Comparison of ENCODE assay signal across 8 mouse cellular contexts in genomic region chr16:37788367-37789014, GRCm38 (mm10). TPM values are rescaled to one million over a fixed set of nuclear protein-coding genes. Genes with fewer than 3 reads are reported as not detected.
DNase-seq lines count a peak whose midpoint lies in the region; ATAC-seq and TF ChIP-seq lines count a peak whose summit lies in the region.

No protein-coding gene starts in this region.

- H3K27me3 ChIP-seq in embryonic facial prominence, embryonic 15.5 days: no peaks in the 10 kb centered on the region
- no peaks in the 10 kb centered on the region for H3K27me3 ChIP-seq in heart, embryonic 16.5 days (ENCODE audit: control insufficient read depth, insufficient read depth, low read length)
- no peaks in the 10 kb centered on the region for H3K27me3 ChIP-seq in kidney, postnatal 0 days (ENCODE audit: insufficient read depth, low read length)

- H3K27ac ChIP-seq in embryonic facial prominence, embryonic 15.5 days (replicated peaks): peak overlapping the region; percentile 89
- peak overlapping the region; percentile 90 for H3K27ac ChIP-seq in heart, embryonic 16.5 days (ENCODE audit: low read length)
- H3K27ac ChIP-seq in kidney, postnatal 0 days: peak overlapping the region; percentile 84

- ATAC-seq in embryonic facial prominence, embryonic 15.5 days (ENCODE audit: insufficient number of reproducible peaks, low FRiP score, low TSS enrichment, low read depth): peak; percentile 89
- ATAC-seq in heart, embryonic 16.5 days (replicated peaks; ENCODE audit: extremely low read depth, insufficient read depth, low FRiP score): peak; percentile 90
- ATAC-seq in kidney, postnatal 0 days (replicated peaks; ENCODE audit: low FRiP score, low read depth): peak; percentile 82; the same call in 1 of the 2 replicates

- no peaks in the 10 kb centered on the region for H3K9me3 ChIP-seq in embryonic facial prominence, embryonic 15.5 days (replicated peaks)
- no peaks in the 10 kb centered on the region for H3K9me3 ChIP-seq in heart, embryonic 16.5 days (replicated peaks; ENCODE audit: control insufficient read depth, low read length)
- H3K9me3 ChIP-seq in kidney, postnatal 0 days (replicated peaks; ENCODE audit: low read length): no peaks in the 10 kb centered on the region

- H3K4me3 ChIP-seq in embryonic facial prominence, embryonic 15.5 days (replicated peaks): no peak overlapping the region
- H3K4me3 ChIP-seq in heart, embryonic 16.5 days (ENCODE audit: low read length): 0 out of 2 replicates have a peak overlapping the region, but pooled peaks have one; percentile 0
- no peak overlapping the region for H3K4me3 ChIP-seq in kidney, postnatal 0 days (replicated peaks; ENCODE audit: low read depth, low read length)

- no peak for TF ChIP-seq CTCF in kidney, postnatal 0 days (IDR thresholded peaks at IDR 0.05; ENCODE audit: low read depth)

- peaks cover 35% of the 10 kb centered on the region for H3K36me3 ChIP-seq in embryonic facial prominence, embryonic 15.5 days
- H3K36me3 ChIP-seq in heart, embryonic 16.5 days (ENCODE audit: control insufficient read depth, insufficient read depth): peaks cover 14% of the 10 kb centered on the region
- 0 out of 2 replicates have a peak, but pooled peaks cover 8% of the 10 kb centered on the region for H3K36me3 ChIP-seq in kidney, postnatal 0 days (ENCODE audit: insufficient read depth, low read length)

- H3K4me2 ChIP-seq in embryonic facial prominence, embryonic 15.5 days (replicated peaks): peak overlapping the region; percentile 31
- H3K4me2 ChIP-seq in heart, embryonic 16.5 days (ENCODE audit: low read depth, low read length): peak overlapping the region; percentile 42
- H3K4me2 ChIP-seq in kidney, postnatal 0 days (ENCODE audit: low read length): peak overlapping the region; percentile 38

- WGBS in embryonic facial prominence, embryonic 15.5 days: 16% methylated on average over 12 of the region's 12 CpGs
- 18% methylated on average over 12 of the region's 12 CpGs for WGBS in heart, embryonic 16.5 days
- WGBS in kidney, postnatal 0 days: 10% methylated on average over 12 of the region's 12 CpGs

- H3K4me1 ChIP-seq in embryonic facial prominence, embryonic 15.5 days: peaks cover 86% of the 10 kb centered on the region
- H3K4me1 ChIP-seq in heart, embryonic 16.5 days (ENCODE audit: control insufficient read depth, insufficient read depth, low read length): peaks cover 72% of the 10 kb centered on the region
- peaks cover 55% of the 10 kb centered on the region for H3K4me1 ChIP-seq in kidney, postnatal 0 days (replicated peaks; ENCODE audit: insufficient read depth, low read length)

- H3K9ac ChIP-seq in embryonic facial prominence, embryonic 15.5 days: no peak overlapping the region
- peak overlapping the region; percentile 48 for H3K9ac ChIP-seq in heart, embryonic 16.5 days (ENCODE audit: low read length)
- peak overlapping the region; percentile 8; the same call in 1 of the 2 replicates for H3K9ac ChIP-seq in kidney, postnatal 0 days (ENCODE audit: low read depth, low read length)

- DNase-seq in right cerebral cortex, adult 18-20 months: peak; percentile 44
- no peak for DNase-seq in right cerebral cortex, postnatal 25 days
- DNase-seq in kidney, postnatal 0 days (ENCODE audit: low spot score): peak; percentile 95
- DNase-seq in lung, postnatal 14 days: peak; percentile 70
- DNase-seq in right cerebral cortex, postnatal 14 days: peak; percentile 43
- no peak for DNase-seq in layer of hippocampus, adult 11-12 months (ENCODE audit: low spot score)

RNA-seq across cellular contexts. Expression of gene Fstl1, which starts 11.8 kb away (rescaled TPM):
- 725 and 741 TPM in 2 replicates for polyA plus RNA-seq in embryonic facial prominence, embryonic 15.5 days (2015; fragmentation: Nextera tagmentation; extraction: Ambion mirVana)
- polyA plus RNA-seq in heart, embryonic 16.5 days (2015; fragmentation: Nextera tagmentation; extraction: Ambion mirVana): 420 and 441 TPM in 2 replicates
- polyA plus RNA-seq in kidney, postnatal 0 days (2015; fragmentation: Nextera tagmentation; extraction: Ambion mirVana): 641 and 681 TPM in 2 replicates

Comparison
In these comparisons a context has a peak if more than half of its experiments do, and no peak if none do; other contexts are left out.
1. DNase-seq: peak in right cerebral cortex, adult 18-20 months (single experiment), kidney, postnatal 0 days (single experiment), lung, postnatal 14 days (single experiment) and right cerebral cortex, postnatal 14 days (single experiment); none in right cerebral cortex, postnatal 25 days (single experiment) and layer of hippocampus, adult 11-12 months (single experiment).
2. Peak in every context shown above with its lines, with median percentiles within 50 percentile points of each other: ATAC-seq, H3K27ac ChIP-seq and H3K4me2 ChIP-seq.